Comparison of ENCODE assay signal across 8 mouse cellular contexts in genomic region chr7:90460930-90461329, GRCm38 (mm10). TPM values are rescaled to one million over a fixed set of nuclear protein-coding genes. Genes with fewer than 3 reads are reported as not detected.
DNase-seq lines count a peak whose midpoint lies in the region; ATAC-seq and TF ChIP-seq lines count a peak whose summit lies in the region.
"Had no signal": no experiment of that assay in that cellular context is flagged by ENCODE, and none has a peak within 500 bp of the region (broad histone marks: within the 10 kb centered on the region; RNA-seq: fewer than 3 reads in every experiment).

No protein-coding gene starts in this region.

- H3K4me3 ChIP-seq in left cerebral cortex, adult 2 months, result no peak overlapping the region
- no peak overlapping the region for H3K4me3 ChIP-seq in bone marrow, adult 2 months (replicated peaks; ENCODE audit: control insufficient read depth, low read depth, low read length)
- H3K4me3 ChIP-seq in heart, embryonic 14.5 days (ENCODE audit: control insufficient read depth in 1 of 2, insufficient read depth in 1 of 2, low read depth in 1 of 2, low read length in 2 of 2), result no peak overlapping the region
- H3K4me3 ChIP-seq in liver, embryonic 12.5 days, result no peak overlapping the region
- H3K4me3 ChIP-seq: myocyte had no signal

- H3K36me3 ChIP-seq in heart, embryonic 14.5 days (ENCODE audit: control insufficient read depth, insufficient read depth, low read length), result no peaks in the 10 kb centered on the region
- no peaks in the 10 kb centered on the region for H3K36me3 ChIP-seq in liver, embryonic 12.5 days

- 0 out of 2 replicates have a peak, but pooled peaks cover 4% of the 10 kb centered on the region for H3K27me3 ChIP-seq in heart, embryonic 14.5 days (ENCODE audit: control insufficient read depth, insufficient read depth, low read length)
- no peaks in the 10 kb centered on the region; the same call in 1 of the 2 replicates for H3K27me3 ChIP-seq in liver, embryonic 12.5 days (replicated peaks)

- 22% methylated on average over 14 of the region's 14 CpGs for WGBS in bone marrow, adult 2 months
- 15% methylated on average over 14 of the region's 14 CpGs for WGBS in heart, embryonic 14.5 days
- WGBS in liver, embryonic 12.5 days (ENCODE audit: insufficient replicate concordance), result 15% methylated on average over 14 of the region's 14 CpGs

- no peaks in the 10 kb centered on the region for H3K9me3 ChIP-seq in heart, embryonic 14.5 days (ENCODE audit: control insufficient read depth, low read length)
- no peaks in the 10 kb centered on the region for H3K9me3 ChIP-seq in liver, embryonic 12.5 days (replicated peaks)

- peak; percentile 28 for TF ChIP-seq CTCF in left cerebral cortex, adult 2 months (IDR thresholded peaks at IDR 0.05)
- peak; percentile 70 for TF ChIP-seq CTCF in bone marrow, adult 2 months (IDR thresholded peaks at IDR 0.05; ENCODE audit: control insufficient read depth, insufficient read depth, low read length)

- H3K27ac ChIP-seq in left cerebral cortex, adult 2 months, result no peak overlapping the region
- no peak overlapping the region for H3K27ac ChIP-seq in bone marrow, adult 2 months (ENCODE audit: control insufficient read depth, insufficient read depth, low read depth, low read length, poor library complexity)
- H3K27ac ChIP-seq in heart, embryonic 14.5 days (replicated peaks in 1 of 2; ENCODE audit: control insufficient read depth in 1 of 2, insufficient read depth in 1 of 2, low read depth in 2 of 2, low read length in 2 of 2), result no peak overlapping the region
- no peak overlapping the region for H3K27ac ChIP-seq in liver, embryonic 12.5 days

- no peak for ATAC-seq in heart, embryonic 14.5 days (ENCODE audit: insufficient number of reproducible peaks, insufficient read depth, low FRiP score, low read depth)
- peak; percentile 60 for ATAC-seq in liver, embryonic 12.5 days
- ATAC-seq in neutrophil, adult 5-6 weeks (ENCODE audit: extremely low read depth, insufficient number of reproducible peaks, low FRiP score, poor library complexity, severe bottlenecking), result peak; percentile 63

- H3K4me2 ChIP-seq in heart, embryonic 14.5 days (ENCODE audit: low read length), result peak overlapping the region; percentile 29; the same call in 1 of the 2 replicates
- peak overlapping the region; percentile 49 for H3K4me2 ChIP-seq in liver, embryonic 12.5 days

- no peaks in the 10 kb centered on the region; the same call in 1 of the 2 replicates for H3K4me1 ChIP-seq in bone marrow, adult 2 months (ENCODE audit: control insufficient read depth, insufficient read depth, low read length)
- peaks cover 4 to 9% of the 10 kb centered on the region in 2 experiments for H3K4me1 ChIP-seq in heart, embryonic 14.5 days (ENCODE audit: control insufficient read depth in 2 of 2, insufficient read depth in 2 of 2, low read length in 2 of 2)
- H3K4me1 ChIP-seq in liver, embryonic 12.5 days, result peaks cover 28% of the 10 kb centered on the region

- peak; percentile 35; the same call in 1 of the 2 replicates for TF ChIP-seq POLR2A in bone marrow, adult 2 months (IDR thresholded peaks at IDR 0.05; ENCODE audit: borderline replicate concordance, control insufficient read depth, low read depth, low read length)

- no peak for DNase-seq in left cerebral cortex, adult 2 months (ENCODE audit: extremely low spot score in 1 of 2, low spot score in 2 of 2)
- DNase-seq in left cerebral cortex, postnatal 14 days (ENCODE audit: low spot score in 2 of 2), result no peak
- DNase-seq in frontal cortex, postnatal 10 days (ENCODE audit: low spot score in 2 of 2), result no peak

- intact Hi-C loops in left cerebral cortex, adult 2 months (cut with DNase I), result no loop called here
- intact Hi-C loops in left cerebral cortex, postnatal 14 days (cut with DNase I), result no loop called here

- no peak overlapping the region for H3K9ac ChIP-seq in heart, embryonic 14.5 days (ENCODE audit: low read length)
- H3K9ac ChIP-seq in liver, embryonic 12.5 days, result no peak overlapping the region

RNA-seq across cellular contexts. Expression of gene Tmem126a, which starts 3.9 kb away (rescaled TPM):
- total RNA-seq in left cerebral cortex, adult 2 months (2021), result 10 to 100 TPM; 38.1 to 40.0 TPM
- total RNA-seq in left cerebral cortex, postnatal 14 days (2021), result 10 to 100 TPM; 39.8 to 44.5 TPM
- polyA plus RNA-seq in bone marrow, adult 2 months (2011; ENCODE audit: insufficient read depth, insufficient read length, low replicate concordance, missing spikeins), result 13.7 and 15.3 TPM in 2 replicates
- 123 and 125 TPM in 2 replicates for polyA plus RNA-seq in heart, embryonic 14.5 days (2014; fragmentation: Nextera tagmentation; extraction: Ambion mirVana)
- 60.2 and 66.9 TPM in 2 replicates for polyA plus RNA-seq in liver, embryonic 12.5 days (2016; fragmentation: Nextera tagmentation; extraction: Ambion mirVana)
- 13.7 and 15.2 TPM in 2 replicates for total RNA-seq in neutrophil, adult 5-6 weeks (2017)

RNA-seq across cellular contexts. Expression of gene Tmem126b, which starts 14.9 kb away (rescaled TPM):
- total RNA-seq in left cerebral cortex, adult 2 months (2021), result 10 to 100 TPM; 24.8 to 26.4 TPM
- 10 to 100 TPM; 19.5 to 20.7 TPM for total RNA-seq in left cerebral cortex, postnatal 14 days (2021)
- polyA plus RNA-seq in bone marrow, adult 2 months (2011; ENCODE audit: insufficient read depth, insufficient read length, low replicate concordance, missing spikeins), result 7.5 and 10.7 TPM in 2 replicates
- 30.6 and 34.1 TPM in 2 replicates for polyA plus RNA-seq in heart, embryonic 14.5 days (2014; fragmentation: Nextera tagmentation; extraction: Ambion mirVana)
- 14.0 and 15.7 TPM in 2 replicates for polyA plus RNA-seq in liver, embryonic 12.5 days (2016; fragmentation: Nextera tagmentation; extraction: Ambion mirVana)
- 13.1 and 16.3 TPM in 2 replicates for total RNA-seq in neutrophil, adult 5-6 weeks (2017)

RNA-seq across cellular contexts. Expression of gene Dlg2, which starts 15.5 kb away (rescaled TPM):
- 100 to 1,000 TPM; 295 to 301 TPM for total RNA-seq in left cerebral cortex, adult 2 months (2021)
- 100 to 1,000 TPM; 394 to 431 TPM for total RNA-seq in left cerebral cortex, postnatal 14 days (2021)
- polyA plus RNA-seq in bone marrow, adult 2 months (2011; ENCODE audit: insufficient read depth, insufficient read length, low replicate concordance, missing spikeins), result 2.6 and 11.7 TPM in 2 replicates
- polyA plus RNA-seq in heart, embryonic 14.5 days (2014; fragmentation: Nextera tagmentation; extraction: Ambion mirVana), result 6.5 and 10.0 TPM in 2 replicates
- 0.71 and 1.1 TPM in 2 replicates for polyA plus RNA-seq in liver, embryonic 12.5 days (2016; fragmentation: Nextera tagmentation; extraction: Ambion mirVana)
- 1.7 and 2.2 TPM in 2 replicates for total RNA-seq in neutrophil, adult 5-6 weeks (2017)

RNA-seq across cellular contexts. Expression of gene Crebzf, which starts 18.4 kb away (rescaled TPM):
- total RNA-seq in left cerebral cortex, adult 2 months (2021), result 100 to 1,000 TPM in 1 of 2 experiments, 10 to 100 TPM in 1; 98.8 to 105 TPM
- 10 to 100 TPM; 71.4 to 83.7 TPM for total RNA-seq in left cerebral cortex, postnatal 14 days (2021)
- polyA plus RNA-seq in bone marrow, adult 2 months (2011; ENCODE audit: insufficient read depth, insufficient read length, low replicate concordance, missing spikeins), result 36.7 and 56.8 TPM in 2 replicates
- 28.7 and 31.2 TPM in 2 replicates for polyA plus RNA-seq in heart, embryonic 14.5 days (2014; fragmentation: Nextera tagmentation; extraction: Ambion mirVana)
- 33.5 and 34.6 TPM in 2 replicates for polyA plus RNA-seq in liver, embryonic 12.5 days (2016; fragmentation: Nextera tagmentation; extraction: Ambion mirVana)
- total RNA-seq in neutrophil, adult 5-6 weeks (2017), result 128 and 129 TPM in 2 replicates

RNA-seq across cellular contexts. Expression of gene Ccdc89, which starts 34.6 kb away (rescaled TPM):
- total RNA-seq in left cerebral cortex, adult 2 months (2021), result under 1 TPM; 0.91 to 0.96 TPM
- under 1 TPM; 0.22 to 0.42 TPM for total RNA-seq in left cerebral cortex, postnatal 14 days (2021)
- polyA plus RNA-seq in bone marrow, adult 2 months (2011; ENCODE audit: insufficient read depth, insufficient read length, low replicate concordance, missing spikeins), result not detected in 2 replicates
- 0.70 and 1.1 TPM in 2 replicates for polyA plus RNA-seq in heart, embryonic 14.5 days (2014; fragmentation: Nextera tagmentation; extraction: Ambion mirVana)
- 0.26 and 0.41 TPM in 2 replicates for polyA plus RNA-seq in liver, embryonic 12.5 days (2016; fragmentation: Nextera tagmentation; extraction: Ambion mirVana)
- total RNA-seq in neutrophil, adult 5-6 weeks (2017), result not detected in 2 replicates

Comparison
In these comparisons a context has a peak if more than half of its experiments do, and no peak if none do; other contexts are left out.
1. RNA of gene Dlg2, which starts 15.5 kb away (total RNA-seq): 394 to 431 TPM in left cerebral cortex, postnatal 14 days and 295 to 301 TPM in left cerebral cortex, adult 2 months; 1.7 to 2.2 TPM in neutrophil, adult 5-6 weeks; every median in the first group is over 10 times any median in the second.